Mouse (Mus musculus): ENCODE results near the gene Cnot2. TPM values are rescaled to one million over a fixed set of nuclear protein-coding genes. Genes with fewer than 3 reads are reported as not detected.

The Cnot2 gene
- polyA plus RNA-seq, 1 experiment from 2014 or later: 103 TPM

DNA sequence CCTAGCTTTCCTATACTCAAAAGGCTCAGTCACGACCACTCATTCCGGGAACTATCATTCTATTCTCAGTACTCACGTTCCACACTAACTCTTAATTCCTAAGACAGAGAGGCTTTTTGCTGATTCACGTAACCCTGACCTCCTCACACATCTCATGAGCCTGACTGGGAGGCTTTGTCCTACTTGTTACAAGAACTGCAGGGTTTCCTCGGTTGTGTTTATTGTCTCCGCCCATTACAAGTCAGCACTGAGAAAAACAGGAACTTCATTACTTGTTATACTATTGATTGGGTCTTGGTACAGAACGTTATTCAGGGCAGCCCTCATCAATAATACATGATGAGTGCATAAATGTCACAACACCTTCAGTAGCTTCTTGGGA, 68.1 kb downstream of the Cnot2 start:
- 68% methylated on average over 7 of the region's 7 CpGs for WGBS
- Histone ChIP-seq H3K9me3 (no peaks in the 10 kb centered on the region), H3K27me3 (no peaks in the 10 kb centered on the region), H3K27ac (no peak overlapping the region), H3K4me2 (no peak overlapping the region), H3K9ac (no peak overlapping the region), H3K4me3 (no peak overlapping the region), H3K36me3 (no peaks in the 10 kb centered on the region), H3K4me1 (no peaks in the 10 kb centered on the region)
- no peak for ATAC-seq (ENCODE audit: borderline replicate concordance, extremely low read depth, low FRiP score, low TSS enrichment)

DNA sequence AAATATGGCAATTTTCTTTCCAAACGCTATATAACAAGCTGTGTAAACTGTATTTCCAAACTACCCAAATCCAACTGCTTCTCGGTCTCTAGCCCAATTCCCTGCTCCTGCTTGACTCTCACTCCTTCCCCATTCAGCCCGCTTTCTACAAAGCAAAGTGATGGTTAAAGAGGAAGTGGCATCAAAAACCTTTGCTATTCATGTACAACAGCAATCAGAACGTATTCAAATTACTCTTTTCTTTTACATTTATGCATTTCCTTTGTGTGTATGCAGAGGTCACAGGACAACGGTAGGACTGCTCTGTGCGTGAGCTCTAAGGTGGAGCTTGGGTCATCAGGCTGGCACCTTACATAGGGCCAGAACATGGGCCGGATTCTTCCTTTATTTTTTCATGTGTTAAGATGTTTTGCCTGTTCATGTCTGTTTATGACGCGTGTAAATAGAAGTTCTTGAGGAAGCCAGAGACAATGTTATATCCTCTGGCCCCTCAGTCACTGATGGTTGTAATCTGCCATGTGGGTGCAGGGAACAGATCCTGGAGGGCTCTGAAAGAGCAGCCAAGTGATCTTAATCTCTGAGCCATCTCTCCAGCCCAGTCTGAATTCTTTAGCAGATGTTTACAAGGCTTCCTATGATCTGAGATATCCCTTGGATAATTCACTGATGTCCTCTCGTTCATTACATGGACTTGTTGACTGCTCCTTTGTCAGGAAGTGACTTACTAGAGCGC, 68.6 kb downstream of the Cnot2 start:
- H3K27me3 ChIP-seq: no peaks in the 10 kb centered on the region
- no peak overlapping the region for H3K9ac ChIP-seq
- no peaks in the 10 kb centered on the region for H3K9me3 ChIP-seq
- H3K4me3 ChIP-seq: no peak overlapping the region
- 84% methylated on average over 11 of the region's 11 CpGs for WGBS
- no peak for ATAC-seq (ENCODE audit: borderline replicate concordance, extremely low read depth, low FRiP score, low TSS enrichment)
- H3K4me1 ChIP-seq: no peaks in the 10 kb centered on the region
- no peak overlapping the region for H3K27ac ChIP-seq
- H3K4me2 ChIP-seq: no peak overlapping the region
- H3K36me3 ChIP-seq: no peaks in the 10 kb centered on the region

DNA sequence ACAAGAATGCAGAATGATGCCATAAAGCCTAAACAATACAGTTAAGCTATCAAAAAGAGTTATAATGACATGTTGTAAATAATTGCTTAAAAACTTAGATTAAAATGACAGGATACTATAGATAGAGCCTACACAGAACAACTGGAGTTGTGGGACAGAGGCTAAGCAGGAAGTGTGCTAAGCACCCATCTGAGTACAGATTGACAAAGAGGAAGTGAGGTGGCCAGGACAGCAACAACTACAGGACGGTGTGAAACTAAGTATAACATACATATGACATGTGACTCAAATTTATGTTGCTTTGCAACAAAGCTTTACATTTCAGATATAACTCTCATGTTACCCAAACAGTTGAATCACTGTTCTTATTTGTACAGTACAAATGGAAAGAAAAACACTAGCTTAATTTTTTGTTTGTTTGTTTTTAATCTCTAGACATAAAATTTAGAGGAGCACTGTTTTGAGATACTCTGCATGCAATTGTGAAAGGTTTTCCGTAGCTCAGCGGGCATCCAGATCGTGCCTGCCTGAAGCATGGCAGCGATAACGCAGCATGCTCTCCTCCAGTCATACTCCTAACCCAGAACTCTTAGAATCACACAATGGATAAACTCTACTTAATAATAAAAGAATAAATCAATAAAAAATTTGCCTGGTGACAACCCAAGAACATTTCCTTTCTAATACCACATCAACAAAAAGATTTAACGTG, 75.9 kb downstream of the Cnot2 start:
- Histone ChIP-seq H3K4me1 (no peaks in the 10 kb centered on the region), H3K36me3 (peaks cover 4% of the 10 kb centered on the region; the same call in 1 of the 2 replicates), H3K4me2 (no peak overlapping the region), H3K27ac (no peak overlapping the region), H3K27me3 (no peaks in the 10 kb centered on the region), H3K9me3 (no peaks in the 10 kb centered on the region), H3K4me3 (no peak overlapping the region), H3K9ac (no peak overlapping the region)
- WGBS: 85% methylated on average over 7 of the region's 7 CpGs
- no peak for ATAC-seq (ENCODE audit: borderline replicate concordance, extremely low read depth, low FRiP score, low TSS enrichment)

DNA sequence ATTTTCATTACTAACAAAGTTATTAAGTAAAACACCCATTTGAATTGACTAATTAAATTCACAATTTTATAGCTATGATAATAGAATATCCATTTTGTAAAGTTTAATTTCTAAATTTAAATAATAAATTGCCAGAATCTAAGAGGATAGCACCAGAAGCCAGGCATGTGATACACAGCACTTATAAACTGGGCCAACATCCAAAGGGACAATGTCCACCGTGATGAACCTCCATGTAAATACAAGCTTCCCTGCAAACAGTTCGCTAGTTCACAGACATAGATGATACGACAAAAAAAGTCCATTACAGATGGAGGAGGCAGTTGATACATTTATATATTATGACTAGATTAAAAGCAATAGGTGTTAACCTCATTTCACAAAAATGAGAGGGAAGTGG, 88.5 kb downstream of the Cnot2 start:
- 78% methylated on average over 3 of the region's 3 CpGs for WGBS
- H3K27ac ChIP-seq: no peak overlapping the region
- H3K4me1 ChIP-seq: no peaks in the 10 kb centered on the region
- H3K4me3 ChIP-seq: no peak overlapping the region
- H3K9ac ChIP-seq: no peak overlapping the region
- H3K9me3 ChIP-seq: no peaks in the 10 kb centered on the region
- H3K36me3 ChIP-seq: peaks cover 35% of the 10 kb centered on the region
- no peak overlapping the region for H3K4me2 ChIP-seq
- no peak for ATAC-seq (ENCODE audit: borderline replicate concordance, extremely low read depth, low FRiP score, low TSS enrichment)
- no peaks in the 10 kb centered on the region for H3K27me3 ChIP-seq

DNA sequence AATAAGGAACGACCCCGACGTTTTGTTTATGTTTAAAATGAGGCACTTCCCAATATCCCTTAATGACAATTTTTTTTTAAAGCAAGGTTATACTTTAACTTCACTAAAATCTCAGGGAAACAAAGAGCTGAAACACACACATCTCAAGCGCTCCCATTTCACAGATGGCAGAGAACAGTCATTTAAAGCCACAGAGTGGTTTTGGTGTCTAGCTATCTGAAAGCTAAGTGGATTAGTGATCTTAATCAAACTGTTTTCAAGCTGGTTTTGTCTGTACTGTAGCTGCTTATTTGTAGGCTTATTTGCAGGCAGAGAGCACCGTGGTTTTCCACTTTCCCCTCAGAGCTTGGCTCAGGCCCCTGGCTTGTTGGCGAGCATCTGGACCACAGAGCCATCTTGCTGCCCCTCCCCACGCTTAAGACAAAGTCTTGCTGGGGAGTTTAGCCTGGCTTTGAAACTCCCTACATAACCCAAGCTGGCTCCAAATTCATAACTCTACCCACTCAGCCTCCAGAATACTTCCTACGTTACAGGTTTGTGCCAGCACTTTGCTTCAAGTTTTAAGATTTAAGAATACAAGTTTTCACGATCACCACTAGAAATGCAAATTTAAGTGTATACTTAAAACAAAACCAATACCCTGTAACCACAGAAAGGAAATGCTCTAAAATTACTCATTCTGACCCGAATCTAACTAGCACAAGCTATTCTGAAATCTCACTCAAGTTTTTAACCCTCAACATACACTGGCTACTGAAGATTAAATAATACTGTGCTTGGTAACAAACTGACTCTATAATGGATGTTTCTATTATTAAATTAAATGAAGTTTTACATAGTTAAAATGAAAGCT, 94.2 kb downstream of the Cnot2 start:
- Histone ChIP-seq H3K4me1 (no peaks in the 10 kb centered on the region), H3K36me3 (peaks cover 37% of the 10 kb centered on the region), H3K27me3 (no peaks in the 10 kb centered on the region), H3K4me2 (no peak overlapping the region), H3K27ac (no peak overlapping the region), H3K4me3 (no peak overlapping the region), H3K9me3 (no peaks in the 10 kb centered on the region), H3K9ac (no peak overlapping the region)
- ATAC-seq (ENCODE audit: borderline replicate concordance, extremely low read depth, low FRiP score, low TSS enrichment): no peak
- WGBS: 73% methylated on average over 10 of the region's 10 CpGs

DNA sequence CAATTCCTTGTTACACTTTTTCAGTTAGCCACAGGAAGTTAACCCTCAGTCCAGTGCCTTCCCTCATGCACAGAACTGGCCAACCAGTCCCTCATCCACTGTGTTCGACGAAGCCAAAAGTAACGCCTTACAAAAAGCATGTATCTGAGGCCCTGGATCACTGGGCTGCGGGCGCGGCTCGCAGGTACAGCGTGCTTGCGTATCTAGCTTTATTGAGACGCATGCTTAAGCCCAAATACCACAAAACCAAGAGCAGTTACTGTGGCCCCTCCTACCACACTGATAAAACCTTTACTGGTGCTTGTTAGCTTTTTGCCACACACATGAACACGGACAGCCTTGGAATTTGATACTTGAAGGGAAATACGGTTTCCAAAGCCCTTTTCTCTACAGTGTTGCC, 99.4 kb downstream of the Cnot2 start:
- no peaks in the 10 kb centered on the region for H3K27me3 ChIP-seq

DNA sequence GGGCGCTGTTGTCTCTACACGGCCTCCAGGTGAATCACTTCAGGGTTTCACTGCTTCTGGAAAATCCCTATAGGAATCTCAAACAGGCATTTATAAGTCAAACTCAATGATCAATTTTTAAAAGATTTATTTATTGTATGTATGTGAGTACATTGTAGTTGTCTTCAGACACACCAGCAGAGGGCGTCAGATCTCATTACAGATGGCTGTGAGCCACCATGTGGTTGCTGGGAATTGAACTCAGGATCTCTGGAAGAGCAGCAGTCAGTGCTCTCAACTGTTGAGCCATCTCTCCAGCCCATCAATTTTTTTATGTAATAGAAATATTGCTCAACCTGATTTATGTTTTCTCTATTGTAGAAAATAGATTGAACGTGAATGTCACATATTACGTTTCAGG, 100.3 kb downstream of the Cnot2 start:
- H3K36me3 ChIP-seq: peaks cover 25% of the 10 kb centered on the region
- H3K9ac ChIP-seq: no peak overlapping the region
- H3K9me3 ChIP-seq: no peaks in the 10 kb centered on the region
- WGBS: 90% methylated on average over 5 of the region's 5 CpGs
- no peaks in the 10 kb centered on the region for H3K27me3 ChIP-seq
- H3K4me2 ChIP-seq: no peak overlapping the region
- ATAC-seq (ENCODE audit: borderline replicate concordance, extremely low read depth, low FRiP score, low TSS enrichment): no peak
- H3K27ac ChIP-seq: no peak overlapping the region
- H3K4me3 ChIP-seq: no peak overlapping the region
- no peaks in the 10 kb centered on the region for H3K4me1 ChIP-seq

More for the DNA sequence above, 99.4 kb downstream of the Cnot2 start:
- H3K4me2 ChIP-seq: no peak overlapping the region
- no peaks in the 10 kb centered on the region for H3K4me1 ChIP-seq
- H3K36me3 ChIP-seq: peaks cover 31% of the 10 kb centered on the region
- H3K4me3 ChIP-seq: no peak overlapping the region
- H3K9me3 ChIP-seq: no peaks in the 10 kb centered on the region
- H3K27ac ChIP-seq: no peak overlapping the region
- 87% methylated on average over 12 of the region's 12 CpGs for WGBS
- no peak overlapping the region for H3K9ac ChIP-seq
- ATAC-seq (ENCODE audit: borderline replicate concordance, extremely low read depth, low FRiP score, low TSS enrichment): no peak

DNA sequence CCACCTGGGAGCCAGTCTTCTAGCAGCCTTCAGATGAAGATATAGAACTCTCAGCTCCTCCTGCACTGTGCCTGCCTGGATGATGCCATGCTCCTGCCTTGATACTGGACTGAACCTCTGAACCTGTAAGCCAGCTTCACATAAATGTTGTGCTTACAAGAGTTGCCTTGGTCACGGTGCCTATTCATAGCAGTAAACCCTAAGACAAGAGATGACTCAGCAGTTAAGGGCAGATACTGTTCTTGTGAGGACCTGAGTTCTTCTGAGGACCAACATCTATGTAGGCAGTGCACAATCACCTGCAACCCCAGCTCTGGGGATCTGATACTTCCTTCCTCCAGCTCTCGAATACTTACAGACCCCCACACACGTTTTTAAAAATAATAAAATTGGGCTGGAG, 104.8 kb downstream of the Cnot2 start:
- ATAC-seq (ENCODE audit: borderline replicate concordance, extremely low read depth, low FRiP score, low TSS enrichment): no peak
- Histone ChIP-seq H3K27me3 (peaks cover 7% of the 10 kb centered on the region; the same call in 1 of the 2 replicates), H3K9ac (no peak overlapping the region), H3K4me1 (peaks cover 8% of the 10 kb centered on the region), H3K27ac (no peak overlapping the region), H3K9me3 (no peaks in the 10 kb centered on the region), H3K4me3 (no peak overlapping the region), H3K36me3 (no peaks in the 10 kb centered on the region; the same call in 1 of the 2 replicates), H3K4me2 (no peak overlapping the region)
- 86% methylated on average over 3 of the region's 3 CpGs for WGBS

DNA sequence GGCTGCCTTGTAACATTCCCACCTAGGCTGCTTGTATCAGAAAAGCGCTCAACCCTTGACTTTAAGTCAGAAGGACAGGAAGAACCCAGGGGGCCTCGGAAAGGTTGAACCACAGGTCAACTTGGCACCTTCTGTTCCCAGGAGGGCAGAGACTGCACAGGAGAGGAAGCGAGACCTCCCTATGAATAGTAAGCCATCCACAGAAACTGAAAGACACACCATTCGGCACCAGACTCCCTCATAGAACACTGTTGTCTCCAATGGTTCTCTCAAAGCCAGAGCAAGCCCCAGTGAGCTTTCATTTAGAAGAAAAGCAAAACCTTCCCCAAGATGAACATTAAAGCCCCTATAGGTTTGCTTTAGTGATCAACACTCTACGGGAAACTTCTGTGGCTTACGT, 105.6 kb downstream of the Cnot2 start:
- 56% methylated on average over 6 of the region's 6 CpGs for WGBS
- Histone ChIP-seq H3K4me2 (no peak overlapping the region), H3K4me1 (peaks cover 8% of the 10 kb centered on the region), H3K9me3 (no peaks in the 10 kb centered on the region), H3K27me3 (peaks cover 7% of the 10 kb centered on the region; the same call in 1 of the 2 replicates), H3K27ac (no peak overlapping the region), H3K4me3 (no peak overlapping the region), H3K36me3 (no peaks in the 10 kb centered on the region; the same call in 1 of the 2 replicates), H3K9ac (no peak overlapping the region)
- no peak for ATAC-seq (ENCODE audit: borderline replicate concordance, extremely low read depth, low FRiP score, low TSS enrichment)

DNA sequence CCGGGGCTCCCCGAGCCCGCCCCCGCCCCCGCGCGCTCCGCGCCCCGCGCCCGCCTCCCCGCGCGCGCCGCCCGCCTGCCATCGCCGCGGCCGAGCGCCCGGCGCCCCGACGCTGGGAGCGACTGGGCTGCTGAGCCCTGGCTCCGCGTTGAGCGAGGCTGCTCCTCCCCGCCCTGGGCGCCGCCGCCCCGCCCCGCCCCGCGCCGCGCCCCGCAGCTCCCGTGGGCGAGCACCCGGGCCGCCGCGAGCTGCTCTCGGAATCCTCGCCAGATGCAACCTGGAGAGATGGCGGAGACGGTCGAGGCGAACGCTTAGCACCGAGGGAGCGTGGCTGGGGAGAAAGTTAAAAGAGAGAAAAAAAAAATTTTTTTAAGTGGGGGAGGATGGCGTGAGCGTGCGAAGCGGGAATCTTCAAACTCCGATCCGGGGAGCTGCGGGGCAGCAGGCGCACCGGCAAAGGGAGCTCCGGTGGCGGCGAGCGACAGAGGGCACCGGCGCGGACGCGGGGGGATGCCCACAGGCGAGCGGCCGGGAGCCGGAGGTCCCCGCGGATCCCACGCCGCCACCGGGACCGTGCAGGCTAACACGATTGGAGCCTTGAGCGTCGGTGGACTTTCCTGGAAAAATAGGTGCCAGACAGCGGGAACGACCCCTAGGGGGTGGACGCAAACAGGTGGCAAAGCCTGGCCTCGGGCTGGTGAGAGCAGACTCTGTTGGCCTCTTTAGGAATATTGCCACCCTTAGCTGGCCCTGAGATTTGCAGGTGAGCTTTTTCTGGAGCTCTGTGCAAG, 107.4 kb downstream of the Cnot2 start, which contains the start of gene Kcnmb4:
Gene Kcnmb4, minus strand, starts transcription at position 120 of the 791 bp plus-strand sequence.
- no peaks in the 10 kb centered on the region for H3K9me3 ChIP-seq
- H3K9ac ChIP-seq: peak within 1 kb of the TSS; percentile 49
- peaks cover 8% of the 10 kb centered on the region for H3K4me1 ChIP-seq
- peak within 1 kb of the TSS; percentile 98 for H3K4me2 ChIP-seq
- ATAC-seq (ENCODE audit: borderline replicate concordance, extremely low read depth, low FRiP score, low TSS enrichment): peak; percentile 79; the same call in 1 of the 2 replicates
- peak within 1 kb of the TSS; percentile 71 for H3K4me3 ChIP-seq
- no peaks in the 10 kb centered on the region for H3K36me3 ChIP-seq
- under 1% methylated on average over 64 of the region's 92 CpGs for WGBS
- peak within 1 kb of the TSS; percentile 44; the same call in 1 of the 2 replicates for H3K27ac ChIP-seq
- H3K27me3 ChIP-seq: peaks cover 7% of the 10 kb centered on the region; the same call in 1 of the 2 replicates
